Mouse (Mus musculus): Measurements from ENCODE around the gene Gm13030.
"Not testable (repeated sequence)": the region's sequence is repeated elsewhere in the genome, so short reads cannot be mapped to it uniquely, and the experiment has no call there.

Gm13030 gene

DNA sequence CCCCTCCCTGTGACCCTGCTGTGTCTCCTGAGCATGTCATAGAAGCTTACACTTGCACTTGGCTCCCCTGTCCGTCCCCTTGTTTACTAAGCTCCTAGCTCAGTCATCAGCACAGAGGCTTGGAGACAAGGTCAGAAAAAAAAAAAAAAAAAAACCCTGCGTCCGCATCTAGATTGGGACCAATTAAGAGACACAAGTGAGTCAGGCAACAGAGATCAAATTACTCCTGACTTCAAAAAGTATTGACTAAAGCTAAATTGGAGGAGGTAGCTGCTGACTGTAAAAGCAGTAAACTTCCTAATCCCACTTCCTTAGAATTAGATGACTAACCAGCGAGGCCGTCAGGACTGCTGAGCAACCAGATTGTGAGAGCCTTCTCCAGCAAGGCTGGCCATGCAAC, 8.7 kb downstream of the Gm13030 start:
- DNase-seq, result no peak

DNA sequence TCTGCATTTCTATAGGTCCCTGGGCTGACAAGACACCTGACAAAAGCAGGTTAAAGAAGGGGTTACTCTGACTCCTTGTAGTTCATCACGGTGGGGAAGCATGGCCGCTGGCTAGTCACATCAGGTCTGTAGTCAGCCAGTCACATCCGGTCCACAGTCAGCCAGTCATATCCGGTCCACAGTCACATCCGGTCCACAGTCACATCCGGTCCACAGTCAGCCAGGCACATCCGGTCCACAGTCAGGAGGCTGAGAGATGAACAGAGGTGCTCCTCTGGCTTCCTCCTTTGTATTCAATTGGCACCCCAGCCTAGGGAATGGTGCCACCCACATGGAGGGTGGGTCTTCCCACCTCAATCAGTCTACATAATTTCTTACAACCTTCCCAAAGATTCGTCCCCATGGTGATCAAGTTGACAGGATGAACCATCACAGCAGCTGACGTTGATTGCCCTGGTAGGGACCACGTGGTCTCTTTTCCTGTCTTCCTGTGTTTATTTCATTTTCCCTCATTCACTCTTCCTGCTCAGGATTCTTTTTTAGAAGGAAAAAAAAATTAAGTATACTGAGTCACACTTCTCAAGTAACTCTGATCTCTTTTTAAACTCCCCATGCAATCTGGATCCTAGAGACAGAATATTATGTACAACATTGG, 10.3 kb downstream of the Gm13030 start, which contains the start of gene Pla2g5:
Gene Pla2g5, minus strand, starts transcription at position 139 of the 655 bp plus-strand sequence.
- DNase-seq, result no peak

DNA sequence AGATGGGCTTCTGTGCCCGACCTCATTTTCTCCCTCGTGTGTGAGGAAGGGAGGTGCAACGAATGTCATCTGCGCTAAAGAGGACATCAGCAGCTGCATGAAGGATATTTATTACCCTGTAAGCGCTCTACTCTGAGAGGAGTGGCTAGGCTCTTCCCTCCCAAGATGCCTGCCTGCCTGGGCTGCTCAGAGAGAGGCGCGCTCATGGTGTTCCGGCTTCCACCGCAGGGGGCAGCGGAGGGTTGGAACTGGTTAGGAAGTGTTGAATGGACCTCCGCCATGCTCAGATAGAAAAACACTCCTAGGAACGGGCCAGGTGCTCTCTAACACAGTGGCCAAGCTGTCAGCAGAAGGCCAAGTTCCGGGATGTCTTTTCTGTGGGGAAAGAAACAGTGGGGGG, 14.0 kb downstream of the Gm13030 start:
- DNase-seq, result peak; percentile 47 to 75

DNA sequence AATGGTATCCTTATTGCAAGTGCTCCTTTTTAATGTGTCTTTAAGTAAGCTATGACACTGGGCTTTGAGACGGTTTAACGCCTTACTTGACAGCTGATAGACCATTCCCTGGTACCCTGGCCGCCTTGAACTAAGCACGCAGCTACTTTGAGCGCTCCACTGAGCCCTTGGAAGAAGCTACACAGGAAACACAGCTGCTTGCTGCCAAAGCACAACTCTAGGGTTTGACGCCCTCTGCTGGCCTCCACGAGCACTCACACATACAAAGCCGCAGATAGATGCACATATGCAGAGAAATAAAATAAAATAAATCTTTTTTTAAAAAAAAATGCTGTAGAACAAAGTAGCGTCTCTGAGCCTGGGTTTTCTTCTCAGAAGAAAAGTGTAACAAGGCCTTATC, 14.5 kb downstream of the Gm13030 start:
- no peak for DNase-seq

DNA sequence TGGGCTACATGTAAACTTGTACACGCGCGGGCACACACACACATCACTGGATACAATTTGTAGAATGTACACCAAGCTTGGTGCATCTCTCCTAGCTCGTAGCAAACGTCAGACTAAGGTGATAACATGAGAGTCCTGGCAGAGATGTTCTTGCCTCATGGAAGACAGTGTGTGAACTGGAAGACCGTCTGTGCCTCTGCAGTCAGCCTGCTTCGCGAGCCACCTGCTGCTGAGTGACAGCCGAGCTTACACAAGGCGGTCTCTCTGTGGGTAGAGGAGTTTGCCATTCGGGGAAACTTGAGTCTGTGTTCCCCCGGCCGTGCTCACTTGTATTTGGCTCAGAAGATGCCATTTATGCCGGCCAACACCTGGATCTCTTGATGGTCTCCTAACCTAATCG, 15.3 kb downstream of the Gm13030 start:
- DNase-seq, result no peak

DNA sequence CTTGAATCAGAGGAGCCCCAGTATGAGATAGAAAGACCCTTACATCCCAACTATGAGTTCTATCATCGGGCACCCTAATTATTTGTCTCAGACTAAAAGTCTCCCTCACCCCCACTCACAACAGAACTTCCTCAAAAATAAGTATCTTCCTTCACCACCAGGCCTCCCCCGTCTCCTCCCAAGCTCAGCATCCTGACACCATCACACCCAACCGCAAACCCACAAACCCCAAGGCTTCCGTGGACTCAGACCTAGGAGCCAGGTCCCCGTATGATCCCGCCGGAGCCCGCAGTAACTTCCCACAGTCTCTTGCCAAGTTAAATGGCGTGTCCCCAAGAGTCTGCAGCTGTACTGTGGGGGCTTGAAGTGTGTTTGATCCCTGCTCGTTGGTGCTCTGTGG, 16.2 kb downstream of the Gm13030 start:
- DNase-seq, result no peak

DNA sequence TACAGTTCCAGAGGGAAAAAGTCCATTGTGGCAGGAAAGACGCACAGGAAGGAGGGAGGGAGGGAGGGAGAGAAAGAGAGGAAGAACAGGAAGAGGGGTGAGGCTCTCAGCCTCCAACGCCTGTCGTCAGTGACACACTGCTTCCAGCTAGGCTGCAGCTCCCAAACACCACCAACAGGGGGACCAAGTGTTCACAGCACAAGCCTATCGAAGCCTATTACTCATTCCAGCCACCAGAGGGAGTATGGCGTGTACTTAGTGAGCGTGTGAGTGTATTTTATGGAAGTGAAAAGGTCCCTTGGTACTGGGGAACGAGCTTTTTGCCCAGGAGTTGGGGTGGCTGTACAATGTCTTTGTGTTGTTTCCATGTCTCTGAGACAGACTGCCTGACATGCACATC, 17.3 kb downstream of the Gm13030 start:
- peak; percentile 51 to 65 for DNase-seq

DNA sequence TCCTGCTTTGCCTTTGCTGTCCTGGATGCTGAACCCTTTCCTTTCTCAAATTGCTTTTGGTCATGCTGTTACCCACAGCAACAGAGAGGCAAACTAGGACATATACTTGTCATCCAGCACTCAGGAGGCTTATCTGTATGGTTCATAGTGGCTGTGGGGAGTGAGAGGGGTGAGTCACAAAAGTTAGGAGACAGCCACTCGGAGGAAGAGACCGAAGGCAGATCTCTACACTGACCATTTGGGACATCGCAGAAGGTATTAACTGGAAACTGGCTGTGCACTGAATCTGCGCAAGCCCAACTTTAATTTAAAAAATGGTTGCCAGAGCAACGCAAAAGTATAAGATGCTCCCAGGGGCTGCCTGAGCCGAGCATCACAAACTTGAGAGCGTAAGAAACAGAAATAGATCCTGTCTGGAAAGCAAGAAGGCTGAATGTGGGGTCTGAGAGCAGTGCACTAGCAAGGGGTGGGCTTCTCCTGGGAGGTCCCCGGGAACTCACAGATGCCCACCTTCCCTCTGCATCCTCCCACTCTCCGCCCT, 18.6 kb downstream of the Gm13030 start:
- no peak for DNase-seq

DNA sequence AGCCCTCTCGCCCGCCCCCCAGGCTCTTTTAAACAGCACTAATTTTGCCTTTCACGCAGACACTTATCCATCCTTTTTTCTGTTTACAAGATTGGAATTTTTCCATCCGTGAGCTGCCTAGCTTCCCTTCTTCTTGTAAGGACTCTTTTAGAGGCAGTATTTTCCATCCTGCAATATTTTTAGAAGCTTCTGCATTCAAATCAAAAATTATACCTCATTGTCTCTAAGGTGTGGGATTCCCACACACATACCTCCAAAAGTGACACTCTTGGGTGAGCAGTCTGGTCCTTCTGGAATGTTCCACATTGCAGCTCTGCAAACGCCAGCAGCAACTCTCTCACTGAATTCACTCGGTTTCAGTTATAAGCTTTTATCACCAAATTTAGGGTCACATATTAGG, 20.8 kb downstream of the Gm13030 start:
- no peak for DNase-seq

DNA sequence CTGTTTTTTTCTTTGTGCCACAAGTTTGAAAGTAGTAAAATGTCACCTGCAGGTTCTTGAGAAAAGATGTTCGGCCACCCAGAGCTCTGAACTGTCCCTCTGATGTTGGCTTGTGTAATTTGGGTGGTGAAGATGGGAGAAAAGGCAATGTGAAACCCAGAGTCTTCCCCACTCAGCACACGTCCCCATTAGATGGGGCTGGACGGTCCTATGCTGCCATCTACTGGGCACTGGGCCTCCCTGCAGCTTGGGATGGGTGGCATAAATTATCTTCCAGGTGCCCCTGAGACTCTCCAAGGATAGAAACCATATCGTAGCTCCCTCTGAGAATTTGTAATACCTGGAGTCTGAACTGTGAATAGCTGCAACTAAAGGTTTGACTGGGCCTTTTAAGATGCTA, 22.3 kb downstream of the Gm13030 start:
- DNase-seq, result peak; percentile 43 to 68

DNA sequence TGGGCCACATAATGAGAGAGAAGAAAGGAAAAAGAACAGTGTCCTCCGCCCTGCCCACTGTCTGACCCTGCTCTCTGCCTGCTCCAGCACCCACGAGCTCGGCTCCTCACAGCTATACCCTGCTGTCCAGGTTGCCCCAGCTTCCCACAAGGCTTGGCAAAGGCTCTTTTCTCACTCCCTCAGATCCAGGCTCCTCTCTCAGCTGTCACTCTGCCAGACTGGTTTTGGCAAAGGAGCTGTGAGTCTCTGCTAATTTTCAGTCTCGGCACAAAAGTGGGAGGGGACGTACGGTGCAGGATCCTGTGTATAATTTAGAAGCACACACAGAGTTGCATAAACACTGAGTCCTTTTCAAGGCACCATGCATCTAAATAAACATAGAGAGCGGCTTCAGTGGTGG, 32.4 kb downstream of the Gm13030 start:
- DNase-seq, result peak in 1 of 2 experiments; percentile 17

DNA sequence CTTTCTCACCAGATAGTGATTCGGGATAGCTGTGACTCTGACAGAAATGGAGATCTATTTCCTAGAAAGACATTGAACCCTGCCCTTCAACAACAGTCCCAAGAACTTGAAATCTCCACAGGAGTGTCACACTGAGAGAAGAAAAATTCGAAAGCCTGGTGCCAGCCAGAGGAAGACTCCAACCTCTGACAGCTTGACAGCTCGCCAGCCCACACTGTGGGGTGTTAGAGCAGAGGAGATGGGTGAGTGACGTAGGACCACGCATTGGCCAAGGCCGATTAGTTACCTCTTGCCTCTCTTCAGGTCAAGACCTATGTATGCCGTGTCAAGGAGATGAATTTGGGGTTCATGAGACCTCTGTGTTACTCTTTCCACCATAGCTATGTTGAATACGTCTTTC, 33.0 kb downstream of the Gm13030 start:
- no peak for DNase-seq

DNA sequence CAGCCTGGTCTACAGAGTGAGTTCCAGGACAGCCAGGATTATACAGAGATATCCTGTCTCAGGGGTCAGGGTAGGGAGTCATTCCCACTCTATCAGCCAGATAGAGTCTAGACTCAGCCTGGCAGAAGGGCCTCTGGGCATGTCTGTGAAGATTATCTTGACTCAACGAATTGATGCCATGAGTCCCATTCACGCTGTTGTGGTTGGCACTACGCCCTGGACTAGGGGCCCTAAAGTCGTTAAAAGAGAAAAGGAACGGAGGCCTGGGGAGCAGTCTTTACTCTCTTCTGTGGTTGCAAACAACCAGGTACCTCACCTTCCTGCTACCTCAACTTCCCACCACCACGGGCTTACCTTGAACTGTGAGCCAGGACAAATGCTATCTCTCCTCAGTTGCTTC, 34.0 kb downstream of the Gm13030 start:
- no peak for DNase-seq

DNA sequence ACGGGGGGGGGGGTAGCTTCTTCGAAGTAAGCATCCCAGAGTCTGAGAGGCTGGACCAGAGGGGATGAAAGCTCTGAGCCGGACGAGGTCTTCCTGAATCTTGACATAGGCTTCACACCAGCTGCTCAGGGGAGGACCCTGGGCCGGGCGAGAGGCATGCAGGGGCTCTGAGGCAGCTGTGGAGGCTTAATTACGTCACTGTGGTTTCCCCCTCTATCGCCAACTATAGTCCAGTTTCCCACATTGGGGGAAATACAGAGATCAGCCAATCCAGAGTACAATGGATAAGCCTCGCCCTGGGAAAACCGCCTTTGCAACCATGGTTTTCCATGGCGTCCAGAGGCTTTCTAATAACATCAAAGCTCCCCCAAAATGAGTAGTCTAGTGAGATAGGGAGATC, 46.6 kb downstream of the Gm13030 start:
- no peak for DNase-seq

DNA sequence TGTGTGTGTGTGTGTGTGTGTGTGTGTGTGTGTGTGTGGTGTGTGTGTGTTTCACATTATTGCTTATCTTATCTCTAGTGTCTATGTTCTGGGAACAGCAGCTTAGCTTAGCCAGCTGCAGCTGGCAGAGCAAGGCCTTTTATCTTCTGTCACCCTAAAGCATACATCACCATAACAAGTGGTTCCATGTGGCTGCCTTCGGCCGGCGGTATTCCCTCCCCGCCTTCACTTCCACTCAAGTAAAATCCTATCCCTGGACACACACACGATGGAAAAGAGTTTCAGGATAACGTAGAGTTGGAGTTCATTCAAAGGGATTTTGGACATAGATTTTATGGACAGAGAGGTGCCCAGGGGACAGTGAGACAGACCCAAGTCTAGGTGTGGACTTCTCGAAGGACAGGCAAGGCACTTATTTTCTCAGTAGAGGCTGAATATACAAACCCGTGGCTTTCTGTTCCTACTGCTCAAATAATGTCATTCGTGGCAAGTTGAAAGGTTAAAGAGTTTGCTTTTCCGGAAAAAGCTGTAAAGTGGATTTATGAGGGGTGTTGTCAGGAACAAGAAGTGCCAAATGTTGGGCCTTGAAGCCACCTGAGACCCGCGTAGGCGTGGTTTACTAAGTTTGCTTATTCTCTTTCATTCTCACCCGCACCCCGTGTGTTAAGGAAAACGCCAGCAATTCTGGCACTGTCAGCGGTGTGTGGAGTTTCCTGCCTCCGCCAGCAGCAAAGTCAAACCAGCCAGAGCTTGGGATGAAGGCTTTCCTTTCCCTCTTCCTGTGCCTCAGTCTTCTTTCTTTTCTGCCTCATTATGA, 47.8 kb downstream of the Gm13030 start:
- DNase-seq, result no peak

DNA sequence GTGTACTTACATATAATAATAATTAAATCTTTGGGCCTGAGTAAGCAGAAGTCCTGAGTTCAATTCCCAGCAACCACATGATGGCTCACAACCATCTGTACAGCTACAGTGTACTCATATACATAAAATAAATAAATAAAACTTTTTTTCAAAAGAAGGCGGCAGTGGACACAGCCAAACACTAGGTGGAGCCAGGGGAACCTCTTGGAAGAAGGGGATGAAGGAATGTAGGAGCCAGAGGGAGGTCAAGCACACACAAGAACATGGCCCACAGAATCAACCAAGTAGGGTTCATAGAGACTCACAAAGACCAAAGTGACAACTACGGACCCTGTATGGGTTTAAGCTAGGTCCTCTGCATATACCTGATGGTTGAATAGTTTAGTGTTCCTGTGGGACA, 49.1 kb downstream of the Gm13030 start:
- DNase-seq, result peak in 1 of 2 experiments; percentile 29

DNA sequence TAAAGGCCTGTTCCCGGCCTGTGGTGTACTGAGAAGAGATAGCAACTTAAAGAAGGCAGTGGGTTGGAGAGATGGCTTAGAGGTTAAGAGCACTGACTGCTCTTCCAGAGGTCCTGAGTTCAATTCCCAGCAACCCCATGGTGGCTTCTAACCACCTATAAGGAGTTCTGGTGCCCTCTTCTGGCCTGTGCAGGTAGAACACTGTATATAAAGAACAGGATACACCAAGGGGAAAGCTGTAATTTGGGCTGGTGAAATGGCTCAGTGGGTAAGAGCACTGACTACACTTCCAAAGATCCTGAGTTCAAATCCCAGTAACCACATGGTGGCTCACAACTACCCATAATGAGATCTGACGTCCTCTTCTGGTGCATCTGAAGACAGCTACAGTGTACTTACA, 49.6 kb downstream of the Gm13030 start:
- not testable (repeated sequence) for DNase-seq

DNA sequence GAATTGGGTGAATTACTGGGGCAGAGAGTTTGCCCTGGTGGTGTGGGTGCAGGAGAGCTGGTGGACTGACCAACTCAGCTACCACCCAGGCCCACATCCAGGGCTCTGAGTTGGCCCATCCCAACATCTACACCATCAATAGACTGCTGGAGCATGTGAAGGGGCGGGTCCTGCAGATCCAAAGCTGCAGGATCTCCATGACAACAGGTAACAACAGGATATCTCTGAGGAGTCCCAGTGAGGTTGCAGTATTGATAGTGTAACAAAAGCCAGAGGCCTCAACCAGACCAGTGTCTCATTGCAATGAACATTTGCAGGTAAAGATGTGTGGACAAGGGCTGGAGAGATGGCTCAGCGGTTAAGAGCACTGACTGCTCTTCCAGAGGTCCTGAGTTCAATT, 52.7 kb downstream of the Gm13030 start:
- no peak for DNase-seq
